Mouse (Mus musculus) layer of hippocampus, adult 18-20 months (tissue): Measurements from ENCODE around the gene Zyg11b. TPM values are rescaled to one million over a fixed set of nuclear protein-coding genes. Genes with fewer than 3 reads are reported as not detected.

Experiments
- DNase-seq, 2 experiments: peaks; one replicate each; pipeline ENCODE4 v3.0.0; 2022; ENCODE audit warnings: low spot score in 2 of 2
- total RNA-seq, 2 experiments: library from RNA; stranded (reverse); gene quantifications; 2 replicates each; pipeline ENCODE4 v1.2.3; 2021

Gene Zyg11b
- total RNA-seq, 2 experiments from 2014 or later, result 93.4 to 97.0 TPM

DNA sequence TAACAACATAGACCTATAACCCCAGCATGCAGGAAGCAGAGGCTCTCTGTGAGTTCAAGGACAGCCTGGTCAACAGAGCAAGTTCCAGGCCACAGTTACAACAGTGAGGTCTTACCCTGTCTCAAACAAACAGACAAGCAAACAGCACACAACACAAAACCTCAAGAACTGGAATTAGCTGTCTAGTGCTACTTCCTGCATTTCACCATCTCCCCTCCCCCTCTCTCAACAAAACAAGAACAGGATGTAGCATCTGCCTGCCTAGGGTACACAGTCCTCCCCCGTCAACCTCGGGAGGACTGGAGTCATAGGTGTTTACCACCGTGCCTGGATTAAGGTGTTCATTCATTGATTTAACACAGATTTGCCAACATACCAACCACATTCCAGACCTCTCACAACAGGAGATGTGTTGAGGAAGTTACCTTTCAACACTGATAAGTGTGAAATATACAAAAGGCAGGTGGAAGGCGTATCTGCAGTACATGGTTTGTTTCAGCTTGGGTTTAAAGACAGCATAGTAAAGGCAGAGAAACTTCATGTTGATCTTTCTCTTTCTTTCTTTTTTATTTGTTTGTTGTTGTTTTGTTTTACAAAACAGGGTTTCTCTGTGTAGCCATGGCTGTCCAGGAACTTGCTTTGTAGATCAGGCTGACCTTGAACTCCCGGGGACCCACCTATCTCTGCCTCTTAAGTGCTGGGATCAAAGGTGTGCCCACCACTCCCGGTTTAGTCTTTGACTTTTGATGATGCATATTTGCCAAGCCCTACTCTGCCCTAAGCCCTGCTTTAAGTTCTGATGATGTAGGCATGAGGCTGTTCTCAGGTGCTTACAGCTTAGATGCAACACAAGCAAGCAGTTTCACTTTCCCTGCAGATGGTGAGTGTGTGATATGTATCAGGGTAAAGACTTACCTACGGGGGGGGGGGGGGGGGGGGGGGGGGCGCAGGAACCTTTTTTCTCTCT is 18.0 kb upstream of the Zyg11b start:
- no peak for DNase-seq

GRCm38 (mm10) chr4:108317656-108318605 is 17.0 kb upstream of the Zyg11b start:
- DNase-seq, result no peak

DNA sequence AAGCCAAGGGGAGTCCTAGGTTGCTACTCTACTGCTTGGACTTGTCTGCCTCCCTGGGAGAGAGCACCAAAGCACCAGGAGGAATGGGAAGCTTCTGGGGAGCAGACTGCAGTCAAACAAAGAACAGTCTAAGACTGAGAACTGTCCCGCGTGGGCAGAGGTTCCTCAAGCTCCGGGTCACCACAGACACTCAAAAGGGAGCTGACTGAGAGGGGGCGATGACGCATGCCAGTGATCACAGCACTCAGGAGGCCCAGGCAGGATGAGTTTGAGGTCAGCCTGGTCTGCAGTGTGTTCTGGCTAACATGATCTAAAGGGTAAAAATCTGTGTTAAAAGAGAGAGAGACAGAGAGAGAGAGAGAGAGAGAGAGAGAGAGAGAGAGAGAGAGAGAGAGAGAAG is 13.1 kb upstream of the Zyg11b start:
- no peak for DNase-seq

DNA sequence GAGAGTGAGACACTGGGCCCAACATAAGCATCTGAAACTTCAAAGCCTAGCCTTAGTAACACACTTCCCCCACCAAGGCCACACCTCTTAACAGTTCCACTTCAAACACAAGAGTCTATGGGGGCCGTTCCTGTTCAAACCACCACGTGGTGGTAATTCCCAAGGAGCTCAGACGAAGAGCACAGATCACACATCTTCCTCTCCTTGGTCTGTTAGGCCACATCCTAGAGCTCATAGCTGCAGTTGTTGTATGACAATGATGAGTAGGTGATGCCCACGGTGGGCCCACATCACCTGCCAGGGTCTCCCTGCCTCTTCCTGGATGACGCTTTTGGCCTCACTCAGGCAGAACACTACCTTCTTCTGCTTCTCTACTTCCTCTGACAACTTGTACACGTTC is 9.8 kb upstream of the Zyg11b start:
- no peak for DNase-seq

DNA sequence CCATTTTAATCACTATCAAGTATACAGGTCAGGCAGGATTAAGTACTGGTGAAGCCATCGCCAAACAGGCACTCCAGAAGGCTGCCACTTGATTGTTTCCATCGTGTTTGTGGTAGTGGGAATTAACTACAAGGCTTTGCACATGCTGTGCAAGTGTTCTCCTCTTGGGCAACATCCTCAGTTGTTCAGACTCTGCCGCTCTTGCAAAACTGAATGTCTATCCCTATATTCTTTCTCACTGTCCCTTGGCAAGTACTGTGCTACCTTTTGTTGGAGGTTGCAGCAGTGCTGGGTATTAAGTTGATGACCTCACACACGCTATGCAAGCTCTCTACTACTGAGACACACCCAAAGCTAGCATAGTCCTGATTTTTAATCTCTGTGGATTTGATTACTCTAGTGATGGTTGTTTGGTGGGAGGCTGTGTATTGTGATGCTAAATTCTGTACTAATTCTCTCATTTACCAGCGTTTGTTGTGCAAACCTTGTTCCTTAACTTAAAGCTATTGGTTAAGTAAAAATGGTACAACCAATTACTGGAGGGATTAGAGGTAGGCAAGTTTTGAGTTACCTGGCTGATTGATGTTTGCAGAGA is 1.5 kb upstream of the Zyg11b start:
- DNase-seq, result no peak

DNA sequence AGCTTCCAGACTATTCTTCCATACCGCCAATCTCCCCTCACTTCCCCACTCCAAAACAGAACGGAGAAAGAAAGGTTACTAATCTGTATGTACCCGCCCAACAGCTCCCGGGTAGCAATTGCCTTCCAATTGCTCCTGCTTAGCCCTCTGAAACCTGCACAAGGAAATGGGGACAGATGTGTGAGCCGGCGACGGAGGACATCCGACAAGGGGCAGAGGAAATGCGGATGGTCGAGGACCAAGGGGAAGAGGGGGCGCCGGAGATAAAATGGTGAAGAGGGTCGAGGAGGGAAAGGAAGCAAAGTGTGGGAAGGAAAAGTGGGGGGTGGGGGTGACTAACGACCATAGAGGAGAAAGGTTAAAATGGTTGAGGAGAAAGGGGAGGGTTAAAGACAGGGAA is 630 bp downstream of the Zyg11b start:
- no peak for DNase-seq

- peak in 1 of 2 experiments; percentile 60 for DNase-seq
Measured at GRCm38 (mm10) chr4:108276973-108277372, 23.9 kb downstream of the Zyg11b start.

- no peak for DNase-seq
Measured at GRCm38 (mm10) chr4:108272286-108272685, 28.6 kb downstream of the Zyg11b start.

DNA sequence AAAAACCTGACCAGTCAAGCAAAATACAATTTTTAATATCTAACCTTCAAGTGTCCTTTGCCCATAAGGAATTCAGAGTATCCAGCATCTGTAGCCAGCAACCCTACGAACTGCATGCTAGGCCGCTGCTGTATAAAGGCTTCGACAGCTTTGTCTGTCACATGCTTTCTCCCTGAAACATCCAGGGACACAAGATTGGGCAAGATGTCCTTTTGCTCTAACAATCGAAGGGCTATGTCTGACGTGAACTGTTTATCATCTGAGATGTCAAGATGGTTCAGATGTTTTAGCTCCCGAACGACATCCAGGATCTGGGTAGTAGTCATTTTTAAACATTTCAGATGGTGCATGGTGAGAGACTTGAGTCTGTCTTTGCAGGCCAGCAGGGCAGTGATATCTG is 35.1 kb downstream of the Zyg11b start:
- DNase-seq, result no peak

DNA sequence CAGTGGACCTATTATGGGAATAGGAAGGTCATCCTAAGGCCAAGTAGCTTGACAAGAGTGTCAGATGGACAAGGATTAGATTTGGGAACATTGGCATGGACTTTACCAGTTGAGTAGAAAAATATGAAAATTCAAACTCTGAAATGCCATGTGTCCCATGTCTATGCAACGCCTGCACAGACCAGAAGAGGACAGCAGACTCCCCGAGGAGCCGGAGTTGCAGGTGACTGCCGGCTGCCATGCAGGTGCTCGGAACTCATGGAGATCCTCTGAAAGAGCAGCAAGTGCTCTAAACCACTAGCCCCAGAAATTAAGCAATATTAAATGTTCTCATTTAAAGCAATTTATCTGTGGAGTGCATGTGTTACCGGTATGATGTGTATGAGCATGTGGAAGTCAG is 47.6 kb downstream of the Zyg11b start:
- no peak for DNase-seq

DNA sequence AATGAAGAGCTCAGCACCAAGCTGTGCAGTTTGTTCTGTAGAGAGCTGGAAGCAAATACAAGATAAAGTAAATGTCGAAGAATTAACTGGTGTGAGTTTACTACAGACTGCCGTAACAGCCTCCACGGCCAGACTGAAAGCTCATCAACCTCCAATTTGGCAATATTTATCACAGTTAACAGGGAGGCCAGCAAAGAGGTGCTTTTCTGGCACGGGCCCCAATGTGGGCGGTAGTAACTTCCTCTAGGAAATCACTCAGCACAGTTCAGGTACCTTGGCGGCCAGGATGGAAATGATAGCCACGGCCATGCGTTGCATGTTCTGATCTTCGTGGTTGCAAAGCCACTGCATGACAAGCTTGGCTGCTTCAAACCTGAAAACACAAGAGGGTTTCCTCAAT is 50.4 kb downstream of the Zyg11b start:
- no peak for DNase-seq

DNA sequence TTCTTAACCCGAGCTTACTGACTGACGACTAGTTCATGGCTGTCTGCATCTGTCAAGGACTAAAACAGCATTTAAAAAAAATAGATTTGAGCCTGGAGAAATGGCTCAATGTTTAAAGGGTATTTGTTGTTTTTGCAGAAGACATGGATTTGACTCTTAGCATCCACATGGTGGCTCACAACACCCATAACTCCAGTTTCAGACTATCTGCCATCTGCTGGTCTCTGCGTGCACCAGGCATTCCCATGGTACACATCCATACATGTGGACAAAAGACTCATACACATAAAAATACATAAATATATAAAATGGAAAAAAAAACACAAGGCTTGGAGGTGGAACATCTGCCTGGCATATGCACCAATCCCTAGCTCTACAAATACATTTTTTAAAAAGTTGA is 51.6 kb downstream of the Zyg11b start:
- DNase-seq, result no peak

- DNase-seq, result no peak
Measured at GRCm38 (mm10) chr4:108233654-108234053, 67.2 kb downstream of the Zyg11b start.

DNA sequence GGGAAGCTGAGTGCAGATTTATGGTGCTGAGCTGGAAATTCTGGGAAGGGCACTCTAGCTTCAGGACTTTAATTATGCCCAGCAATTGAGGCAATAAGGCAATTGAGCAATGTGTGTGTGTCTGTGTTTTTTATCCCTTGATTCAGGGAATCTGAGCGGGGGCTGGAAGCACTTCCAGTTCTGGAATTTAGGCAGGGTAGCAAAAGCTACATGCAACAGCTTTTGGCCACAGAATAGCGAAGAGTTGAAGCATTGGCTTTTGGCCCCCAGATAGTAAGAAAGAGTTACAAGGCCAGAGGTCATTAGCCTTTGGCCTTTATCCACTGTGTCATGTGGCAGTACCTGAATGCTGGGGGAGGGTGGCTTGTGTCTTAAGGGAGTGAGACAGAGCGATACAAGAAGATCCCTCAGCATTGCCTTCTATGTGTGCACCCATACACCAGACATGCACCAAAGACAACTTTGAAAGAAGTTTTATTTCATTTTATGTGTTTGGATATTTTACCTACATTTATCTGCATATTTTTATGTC is 75.5 kb downstream of the Zyg11b start:
- DNase-seq, result peak in 1 of 2 experiments; percentile 13

GRCm38 (mm10) chr4:108222507-108222906 is 78.4 kb downstream of the Zyg11b start:
- no peak for DNase-seq

GRCm38 (mm10) chr4:108219019-108219418 is 81.9 kb downstream of the Zyg11b start:
- no peak for DNase-seq

DNA sequence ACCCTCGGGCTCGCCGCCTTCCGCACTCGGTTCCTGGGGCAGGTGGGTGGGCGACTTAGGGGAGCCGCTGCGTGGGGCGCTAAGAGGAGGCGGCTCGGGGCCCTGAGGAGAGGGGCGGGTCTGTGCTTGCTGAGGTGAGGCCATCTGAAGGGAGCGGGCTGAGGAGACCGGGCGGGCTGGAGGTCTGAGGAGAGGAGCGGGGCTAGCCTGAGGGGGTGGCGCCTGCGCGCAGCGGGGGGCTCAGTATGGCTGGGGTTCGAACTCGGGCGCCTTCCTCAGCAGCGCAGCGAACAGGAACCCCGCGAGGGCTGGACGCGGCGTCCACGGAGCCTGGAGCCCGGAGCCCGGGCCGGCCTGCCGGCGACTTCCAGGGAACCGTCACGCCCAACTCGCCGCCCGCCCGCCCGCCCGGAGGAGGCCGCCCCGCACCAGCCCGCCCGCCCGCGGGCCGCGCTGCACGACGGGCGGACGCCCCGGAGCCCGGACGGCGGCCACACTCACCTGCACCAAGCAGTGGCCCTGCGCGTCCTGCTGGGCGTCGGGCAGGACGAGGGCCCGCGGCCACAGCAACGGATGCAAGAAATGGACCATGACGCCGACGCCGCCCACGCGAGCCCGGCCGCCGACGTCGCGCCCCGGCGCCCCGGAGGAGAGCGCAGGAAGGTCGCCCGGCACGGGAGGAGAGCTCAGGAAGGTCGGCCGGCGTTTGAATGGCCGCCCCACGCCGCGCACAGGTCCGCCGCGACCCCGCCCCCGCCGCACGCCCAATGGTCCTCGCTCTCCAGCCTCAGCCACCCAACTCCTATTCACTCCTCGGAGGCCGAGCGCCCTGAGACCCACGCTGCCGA is 83.3 kb downstream of the Zyg11b start, which contains the start of gene Zyg11a:
TSS of gene Zyg11a (minus strand) at position 717 of the 848 bp plus-strand sequence.
- no peak for DNase-seq

GRCm38 (mm10) chr4:108213023-108213422 is 87.9 kb downstream of the Zyg11b start:
- no peak for DNase-seq

DNA sequence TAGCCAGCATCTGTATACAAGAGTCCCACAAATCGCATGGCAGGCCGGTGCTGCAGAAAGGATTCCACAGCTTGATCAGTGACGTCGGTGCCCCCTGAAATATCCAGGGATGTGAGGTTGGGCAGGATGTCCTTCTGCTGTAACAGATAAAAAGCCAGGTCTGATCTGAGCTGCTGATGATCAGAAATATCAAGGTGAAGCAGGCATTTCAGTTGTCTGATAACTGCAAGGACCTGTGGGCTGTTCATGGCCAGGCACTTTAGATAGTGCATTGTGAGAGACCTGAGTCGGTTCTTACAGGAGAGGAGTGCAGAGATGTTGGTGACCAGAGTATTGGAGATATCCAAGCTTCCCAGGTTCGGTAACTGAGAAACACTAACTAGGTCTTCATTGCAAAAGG is 96.3 kb downstream of the Zyg11b start:
- no peak for DNase-seq

GRCm38 (mm10) chr4:108199236-108199635 is 101.7 kb downstream of the Zyg11b start:
- DNase-seq, result no peak
